Mouse (Mus musculus) heart, embryonic 15.5 days (tissue): Measurements from ENCODE around the gene Lsamp. TPM values are rescaled to one million over a fixed set of nuclear protein-coding genes. Genes with fewer than 3 reads are reported as not detected.
A peak's percentile ranks its signal among the peaks of the same experiment; 100 is the strongest.

Experiments used
- ATAC-seq: fragments of 200-750 bp; cut with Nextera tagmentation; replicated peaks from 2 replicates; pipeline ENCODE4 v1.8.0; 2017; ENCODE audit warnings: low read depth, moderate TSS enrichment; ENCODE audit not compliant: insufficient number of reproducible peaks, insufficient read depth, low FRiP score
- H3K27ac ChIP-seq: fragments of 300-500 bp; sonication (generic); 2 replicates; pipeline ENCODE4 v1.5.1; 2015; ENCODE audit warnings: mild to moderate bottlenecking, inconsistent platforms
- H3K27me3 ChIP-seq: fragments of 300-500 bp; sonication (generic); 2 replicates; pipeline ENCODE4 v1.6.1; 2015; ENCODE audit warnings: inconsistent platforms
- H3K36me3 ChIP-seq: fragments of 300-500 bp; sonication (generic); 2 replicates; pipeline ENCODE4 v1.6.1; 2015; ENCODE audit warnings: mild to moderate bottlenecking, inconsistent platforms
- H3K4me1 ChIP-seq: fragments of 300-500 bp; sonication (generic); replicated peaks from 2 replicates; pipeline ENCODE4 v1.6.1; 2015; ENCODE audit warnings: inconsistent platforms
- H3K4me2 ChIP-seq: fragments of 300-500 bp; sonication (generic); 2 replicates; pipeline ENCODE4 v1.6.1; 2015; ENCODE audit warnings: inconsistent platforms, mild to moderate bottlenecking, moderate library complexity
- H3K4me3 ChIP-seq: fragments of 300-500 bp; sonication (generic); 2 replicates; pipeline ENCODE4 v1.5.1; 2015; ENCODE audit warnings: mild to moderate bottlenecking, inconsistent platforms
- H3K9ac ChIP-seq: fragments of 300-500 bp; sonication (generic); 2 replicates; pipeline ENCODE4 v1.6.1; 2015; ENCODE audit warnings: mild to moderate bottlenecking, inconsistent platforms
- H3K9me3 ChIP-seq: fragments of 300-500 bp; sonication (generic); replicated peaks from 2 replicates; pipeline ENCODE4 v1.6.1; 2016; ENCODE audit warnings: inconsistent platforms
- WGBS: fragments of 180-500 bp; shearing (Covaris S2); methylation state at CpG from one replicate; pipeline ENCODE4 v1.1.7; 2015; ENCODE audit warnings: mixed read lengths; 5-methylcytosine and 5-hydroxymethylcytosine counted together
- polyA plus RNA-seq: library from polyadenylated mRNA; unstranded; fragments of >200 nt; fragmentation: Nextera tagmentation; extraction: Ambion mirVana; gene quantifications from 2 replicates; pipeline ENCODE4 v1.2.1, GENCODE M21; 2015

Lsamp gene
- polyA plus RNA-seq, 1 experiment from 2014 or later, result 1.7 TPM

DNA sequence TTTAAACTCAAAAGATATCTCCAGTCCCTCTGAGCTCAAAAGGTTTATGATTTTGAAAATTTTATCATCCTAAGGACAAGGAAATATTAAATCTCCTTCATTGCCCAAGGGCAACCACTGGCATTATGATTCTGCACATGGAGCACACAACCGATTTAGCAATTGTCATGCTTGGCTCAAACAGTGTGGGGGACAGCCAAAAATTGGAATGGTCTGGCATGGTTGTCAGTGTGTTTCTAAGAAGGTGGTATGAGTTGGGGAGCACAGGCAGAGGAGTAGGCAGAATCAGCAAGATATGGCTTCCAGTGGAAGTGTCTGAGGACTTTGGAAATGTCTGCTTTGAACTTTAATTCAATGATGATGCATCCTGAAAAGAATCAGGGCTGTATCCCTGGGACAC, 1639.7 kb downstream of the Lsamp start:
- WGBS, result 81% methylated on average over 1 of the region's 1 CpGs

DNA sequence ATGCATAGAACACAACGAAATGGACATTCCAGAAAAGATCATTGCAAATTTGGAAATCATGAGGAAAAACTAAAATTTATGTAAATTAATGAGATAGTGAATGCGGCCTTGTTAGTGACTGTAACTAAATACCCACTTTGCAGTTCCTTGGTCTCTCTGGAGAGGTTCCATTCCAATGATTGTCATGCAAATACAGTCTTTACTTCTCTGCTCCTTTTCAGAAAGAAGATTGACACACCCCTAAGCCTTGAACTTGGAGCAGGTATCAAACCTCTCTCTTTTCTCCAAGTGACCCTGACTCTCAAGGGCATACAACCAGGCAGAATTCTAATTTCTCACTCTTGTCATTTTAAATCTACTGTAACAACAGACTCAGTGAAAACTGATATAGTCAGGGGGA, 1649.7 kb downstream of the Lsamp start:
- 59% methylated on average over 2 of the region's 2 CpGs for WGBS
- no peaks in the 10 kb centered on the region for H3K4me1 ChIP-seq
- ATAC-seq, result no peak
- H3K27ac ChIP-seq, result no peak overlapping the region
- no peak overlapping the region for H3K9ac ChIP-seq
- no peaks in the 10 kb centered on the region for H3K9me3 ChIP-seq
- no peaks in the 10 kb centered on the region for H3K27me3 ChIP-seq
- H3K4me3 ChIP-seq, result no peak overlapping the region
- H3K4me2 ChIP-seq, result no peak overlapping the region
- H3K36me3 ChIP-seq, result no peaks in the 10 kb centered on the region

More for the DNA sequence above, 1639.7 kb downstream of the Lsamp start:
- no peak overlapping the region for H3K4me3 ChIP-seq
- no peak overlapping the region for H3K4me2 ChIP-seq
- no peaks in the 10 kb centered on the region for H3K27me3 ChIP-seq
- ATAC-seq, result no peak
- no peak overlapping the region for H3K27ac ChIP-seq
- H3K36me3 ChIP-seq, result no peaks in the 10 kb centered on the region
- H3K4me1 ChIP-seq, result no peaks in the 10 kb centered on the region
- no peaks in the 10 kb centered on the region for H3K9me3 ChIP-seq
- H3K9ac ChIP-seq, result no peak overlapping the region

DNA sequence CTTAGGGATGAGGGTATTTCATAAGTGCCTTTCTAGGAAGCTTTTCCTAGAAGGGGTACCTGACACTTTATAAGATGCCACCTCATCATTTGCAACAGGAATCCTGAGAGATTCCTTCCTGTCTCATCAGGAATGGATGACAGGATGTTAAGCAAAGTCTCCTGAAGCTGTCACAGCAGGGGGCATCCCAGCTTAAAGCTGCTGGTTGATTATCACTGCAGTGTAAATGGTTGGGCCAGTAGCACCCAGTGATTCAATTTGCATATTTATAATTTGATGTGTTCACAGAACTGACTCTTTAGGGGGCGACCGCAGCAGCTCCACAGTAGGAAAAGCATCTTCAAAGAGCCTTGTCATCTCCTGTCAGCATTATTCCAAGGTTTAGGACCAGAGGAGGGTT, 1656.7 kb downstream of the Lsamp start:
- WGBS, result 51% methylated on average over 2 of the region's 2 CpGs
- Histone ChIP-seq H3K36me3 (no peaks in the 10 kb centered on the region), H3K4me3 (no peak overlapping the region), H3K4me2 (no peak overlapping the region), H3K9ac (no peak overlapping the region), H3K27me3 (no peaks in the 10 kb centered on the region), H3K27ac (no peak overlapping the region), H3K4me1 (0 out of 2 replicates have a peak, but pooled peaks cover 2% of the 10 kb centered on the region), H3K9me3 (no peaks in the 10 kb centered on the region)
- no peak for ATAC-seq

DNA sequence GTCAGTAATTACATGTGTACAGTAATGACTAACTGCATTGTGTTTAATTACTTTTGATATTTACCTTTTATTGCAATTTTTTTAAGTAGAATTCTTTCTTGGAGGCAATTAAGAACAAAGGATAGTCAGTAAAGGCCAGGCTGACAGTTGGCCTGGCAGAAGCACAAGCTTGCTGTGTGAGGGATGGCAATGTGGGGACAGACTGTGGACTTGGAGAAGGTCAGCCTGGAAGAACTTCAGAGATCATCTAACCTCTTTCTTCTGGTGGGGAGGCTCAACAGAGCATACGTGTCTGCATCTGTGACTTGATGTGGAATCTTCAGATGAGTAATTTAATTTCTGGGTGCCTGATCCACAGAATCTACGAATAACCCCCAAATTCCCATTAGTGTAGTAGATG, 1669.1 kb downstream of the Lsamp start:
- Histone ChIP-seq H3K9ac (no peak overlapping the region), H3K27ac (no peak overlapping the region), H3K4me1 (no peaks in the 10 kb centered on the region), H3K9me3 (no peaks in the 10 kb centered on the region), H3K4me2 (no peak overlapping the region), H3K27me3 (no peaks in the 10 kb centered on the region), H3K4me3 (no peak overlapping the region), H3K36me3 (no peaks in the 10 kb centered on the region)
- no peak for ATAC-seq
- 77% methylated on average over 2 of the region's 2 CpGs for WGBS

DNA sequence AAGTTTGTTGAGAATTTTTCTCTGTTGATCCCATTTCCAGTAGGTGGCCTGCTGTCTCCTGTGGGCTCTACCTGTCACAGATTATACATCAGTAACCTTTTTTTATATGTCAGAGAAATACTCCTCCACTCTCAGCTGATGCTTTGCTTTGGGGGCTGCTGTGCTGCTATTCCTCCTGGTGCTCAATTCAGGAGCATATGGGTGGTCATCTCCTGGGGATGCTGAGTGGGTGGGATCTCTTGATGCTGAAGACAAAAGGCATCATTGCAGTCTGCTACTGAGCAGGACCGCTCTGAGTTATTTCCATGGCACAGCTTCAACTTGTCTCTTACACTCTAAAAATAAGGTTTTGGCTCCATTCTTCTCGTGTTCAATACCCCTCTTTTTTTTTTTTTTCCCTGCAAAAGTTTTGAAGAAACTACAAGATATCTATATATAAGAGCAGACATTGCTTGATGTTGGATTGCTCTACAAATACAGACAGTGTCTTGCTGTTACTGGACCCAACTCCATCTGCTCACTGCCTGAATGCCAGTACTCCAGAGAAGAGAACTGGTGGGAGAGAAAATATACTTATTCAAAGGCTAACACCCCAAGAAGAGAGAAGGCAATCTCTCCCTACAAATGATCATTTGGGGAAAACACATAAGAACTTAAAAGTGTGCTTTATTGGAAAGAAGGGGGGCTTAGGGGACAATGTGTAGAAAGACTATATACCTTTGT, 1690.3 kb downstream of the Lsamp start:
- Histone ChIP-seq H3K4me1 (no peaks in the 10 kb centered on the region), H3K36me3 (no peaks in the 10 kb centered on the region), H3K4me3 (no peak overlapping the region), H3K27ac (no peak overlapping the region), H3K9me3 (no peaks in the 10 kb centered on the region), H3K4me2 (no peak overlapping the region), H3K27me3 (no peaks in the 10 kb centered on the region), H3K9ac (no peak overlapping the region)
- no peak for ATAC-seq
- WGBS, result 74% methylated on average over 2 of the region's 2 CpGs

DNA sequence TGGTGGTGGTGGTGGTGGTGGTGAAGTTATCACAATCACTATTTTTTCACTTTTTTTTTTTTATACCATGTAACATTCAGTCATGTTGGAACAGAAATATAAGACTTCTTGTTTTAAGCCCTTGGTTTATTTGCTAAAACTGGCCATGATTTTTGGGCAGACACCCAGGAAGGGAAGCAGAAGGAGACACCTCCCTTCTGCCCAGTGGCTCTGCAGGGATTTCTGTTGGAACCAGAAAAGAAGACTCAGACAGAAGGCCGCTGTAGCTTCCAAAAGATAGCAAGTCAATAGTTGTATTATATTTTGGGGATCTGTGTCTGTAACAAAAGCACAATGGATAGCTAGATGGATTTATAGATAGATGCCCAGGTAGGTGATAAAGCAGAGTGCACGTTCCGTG, 1691.6 kb downstream of the Lsamp start:
- Histone ChIP-seq H3K9ac (no peak overlapping the region), H3K4me2 (no peak overlapping the region), H3K4me1 (no peaks in the 10 kb centered on the region), H3K27me3 (no peaks in the 10 kb centered on the region), H3K9me3 (no peaks in the 10 kb centered on the region), H3K27ac (no peak overlapping the region), H3K36me3 (no peaks in the 10 kb centered on the region), H3K4me3 (no peak overlapping the region)
- WGBS, result 66% methylated on average over 3 of the region's 3 CpGs
- no peak for ATAC-seq

DNA sequence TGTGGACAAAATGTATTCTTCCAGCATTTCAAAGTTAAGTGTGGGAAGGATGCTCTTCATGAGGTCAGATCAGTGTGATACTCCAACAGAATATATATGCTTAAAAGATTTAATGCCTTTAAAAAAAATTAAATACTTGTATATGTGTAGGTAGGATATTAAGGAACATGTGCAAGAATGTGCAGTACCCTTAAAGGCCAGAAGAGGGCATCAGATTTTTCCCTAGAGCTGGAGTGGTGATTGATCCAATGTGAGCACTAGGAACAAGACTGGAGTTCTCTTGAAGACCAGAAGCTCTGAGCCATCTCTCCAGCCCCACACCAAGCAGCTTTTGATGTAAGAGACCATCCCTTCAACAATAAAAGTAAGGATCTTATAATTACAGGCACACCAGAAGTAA, 1708.3 kb downstream of the Lsamp start:
- no peak overlapping the region for H3K4me2 ChIP-seq
- ATAC-seq, result no peak

DNA sequence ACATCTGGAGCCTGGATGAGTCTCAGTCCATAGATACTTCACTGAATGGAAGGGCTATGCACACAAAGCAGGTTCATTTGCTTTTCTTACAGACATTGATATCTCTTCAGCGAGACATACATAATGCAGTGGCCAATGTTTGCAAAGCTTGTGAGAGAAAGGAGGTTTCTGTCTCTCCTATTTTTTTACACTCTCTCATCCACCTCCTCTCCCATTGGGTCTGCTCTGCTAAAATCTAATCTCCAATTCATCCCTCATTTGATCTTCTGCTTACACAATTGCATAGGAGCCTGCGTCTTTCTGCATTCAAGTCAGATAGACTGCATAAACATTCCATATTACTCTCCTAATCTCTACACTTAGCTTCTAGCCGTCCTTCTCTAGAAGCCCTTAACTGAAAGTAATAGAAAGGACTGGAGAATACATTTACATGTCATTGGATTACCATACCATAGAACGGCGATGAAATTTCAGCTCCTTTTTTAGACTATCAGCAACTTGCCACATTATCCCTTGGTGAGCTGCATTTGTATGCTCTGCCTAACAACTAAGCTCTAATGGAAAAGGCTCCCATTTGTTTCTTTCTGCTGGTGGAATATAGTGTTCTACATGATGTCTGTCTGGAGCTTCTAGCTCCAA, 1717.7 kb downstream of the Lsamp start:
- no peak for ATAC-seq
- Histone ChIP-seq H3K36me3 (no peaks in the 10 kb centered on the region), H3K9ac (no peak overlapping the region), H3K27ac (no peak overlapping the region), H3K4me3 (no peak overlapping the region), H3K27me3 (no peaks in the 10 kb centered on the region), H3K9me3 (no peaks in the 10 kb centered on the region), H3K4me1 (no peaks in the 10 kb centered on the region), H3K4me2 (no peak overlapping the region)
- WGBS, result 75% methylated on average over 5 of the region's 5 CpGs

More for the DNA sequence above, 1708.3 kb downstream of the Lsamp start:
- Histone ChIP-seq H3K9me3 (no peaks in the 10 kb centered on the region), H3K27ac (no peak overlapping the region), H3K36me3 (no peaks in the 10 kb centered on the region), H3K27me3 (no peaks in the 10 kb centered on the region), H3K4me1 (no peaks in the 10 kb centered on the region), H3K4me3 (no peak overlapping the region), H3K9ac (no peak overlapping the region)

DNA sequence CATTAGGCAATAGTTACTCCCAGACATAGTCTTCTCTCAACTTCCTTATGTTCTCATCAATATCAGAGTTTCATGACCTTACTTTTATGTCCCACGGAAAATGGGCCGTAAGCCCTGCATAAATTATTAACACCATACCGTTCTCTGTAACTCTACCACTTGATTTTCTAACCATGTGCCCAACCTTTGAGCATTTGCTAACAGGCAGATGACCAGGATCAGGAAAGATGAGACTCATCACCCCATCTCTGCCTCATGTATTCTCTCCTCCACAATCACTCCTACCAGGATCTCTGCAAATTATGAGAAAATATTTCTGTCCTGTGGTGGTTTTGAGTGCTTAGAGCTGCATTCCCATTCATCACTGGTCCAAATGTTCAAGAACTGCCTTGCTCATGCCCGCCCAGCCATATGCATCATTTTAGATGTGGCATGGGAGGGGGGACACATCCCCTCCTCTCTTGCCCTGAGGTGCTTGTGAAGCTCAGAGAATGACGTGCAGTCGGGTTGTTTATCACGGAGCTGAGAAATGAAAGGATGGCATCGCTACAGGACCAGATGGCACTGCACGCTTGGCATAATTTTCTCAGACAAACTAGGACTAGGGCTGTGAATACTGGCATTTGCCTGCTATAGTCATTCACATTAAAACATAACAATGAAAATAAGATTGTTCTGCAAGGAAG, 1744.9 kb downstream of the Lsamp start:
- WGBS, result 89% methylated on average over 9 of the region's 9 CpGs
- no peak for ATAC-seq
- H3K4me2 ChIP-seq, result no peak overlapping the region
- H3K4me1 ChIP-seq, result no peaks in the 10 kb centered on the region
- no peak overlapping the region for H3K27ac ChIP-seq
- H3K9ac ChIP-seq, result no peak overlapping the region
- H3K27me3 ChIP-seq, result no peaks in the 10 kb centered on the region
- H3K9me3 ChIP-seq, result no peaks in the 10 kb centered on the region
- no peak overlapping the region for H3K4me3 ChIP-seq
- H3K36me3 ChIP-seq, result no peaks in the 10 kb centered on the region

DNA sequence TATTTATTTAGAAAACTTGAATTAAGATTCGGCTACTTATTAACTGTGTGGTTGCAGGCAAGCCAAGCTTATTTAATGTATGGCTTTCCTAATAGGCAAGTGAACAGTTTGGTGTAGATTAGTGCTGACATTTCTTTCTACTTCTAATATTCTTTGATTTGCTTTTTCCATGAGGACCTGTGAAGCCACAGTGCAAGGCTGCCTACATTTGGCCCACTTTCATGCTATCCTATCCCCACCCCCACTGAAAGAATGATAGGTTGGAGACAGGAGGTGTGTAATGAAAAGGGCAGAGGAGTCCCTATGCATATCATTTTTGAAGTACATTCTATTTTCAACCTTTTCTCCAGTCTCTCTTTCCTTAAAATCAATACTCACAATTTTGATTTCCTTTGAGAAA, 1745.8 kb downstream of the Lsamp start:
- H3K4me2 ChIP-seq, result no peak overlapping the region
- H3K27ac ChIP-seq, result no peak overlapping the region
- no peaks in the 10 kb centered on the region for H3K27me3 ChIP-seq
- no peak overlapping the region for H3K4me3 ChIP-seq
- no peak for ATAC-seq
- H3K9ac ChIP-seq, result no peak overlapping the region
- no peaks in the 10 kb centered on the region for H3K9me3 ChIP-seq
- 75% methylated on average over 1 of the region's 1 CpGs for WGBS
- H3K4me1 ChIP-seq, result no peaks in the 10 kb centered on the region
- no peaks in the 10 kb centered on the region for H3K36me3 ChIP-seq

DNA sequence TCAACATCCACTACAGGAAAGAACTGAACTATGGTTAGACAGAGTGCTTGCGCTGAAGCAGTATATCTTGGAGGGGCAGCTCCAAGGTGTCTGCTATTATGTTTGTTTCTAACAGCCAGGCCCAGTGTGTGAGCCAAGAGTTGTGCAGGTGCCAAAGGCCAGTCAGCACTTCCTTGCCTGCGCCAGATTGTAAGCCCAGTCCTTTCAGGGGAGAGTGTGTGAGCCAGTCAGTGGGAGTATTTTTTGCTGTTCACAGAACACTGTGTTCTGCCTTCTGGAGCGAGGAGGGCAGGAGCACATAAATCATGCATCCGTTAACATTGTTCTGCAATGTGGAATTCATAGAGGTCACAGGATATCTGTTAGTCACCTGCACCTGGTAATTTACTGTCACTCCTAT, 1760.9 kb downstream of the Lsamp start:
- peak overlapping the region; percentile 62 for H3K27ac ChIP-seq
- peak; percentile 92 for ATAC-seq
- H3K4me2 ChIP-seq, result no peak overlapping the region
- H3K4me1 ChIP-seq, result 0 out of 2 replicates have a peak, but pooled peaks cover 3% of the 10 kb centered on the region
- no peaks in the 10 kb centered on the region for H3K9me3 ChIP-seq
- no peaks in the 10 kb centered on the region for H3K36me3 ChIP-seq
- 23% methylated on average over 4 of the region's 4 CpGs for WGBS
- H3K27me3 ChIP-seq, result no peaks in the 10 kb centered on the region
- H3K4me3 ChIP-seq, result no peak overlapping the region
- no peak overlapping the region for H3K9ac ChIP-seq
